Mouse (Mus musculus) hindbrain, postnatal 0 days (tissue): ENCODE measurements around the gene Grb14. TPM values are rescaled to one million over a fixed set of nuclear protein-coding genes. Genes with fewer than 3 reads are reported as not detected.
A peak's percentile ranks its signal among the peaks of the same experiment; 100 is the strongest.

Source experiments
- ATAC-seq: fragments of 200-750 bp; cut with Nextera tagmentation; 2 replicates; pipeline ENCODE4 v1.8.0; 2017; ENCODE audit warnings: mild to moderate bottlenecking, moderate TSS enrichment, moderate library complexity
- DNase-seq: peaks from one replicate; pipeline ENCODE4 v3.0.0-alpha.2; 2015; ENCODE audit warnings: low spot score
- H3K27ac ChIP-seq: fragments of 300-500 bp; sonication (generic); 2 replicates; pipeline ENCODE4 v1.5.1; 2014; ENCODE audit warnings: mild to moderate bottlenecking
- H3K27me3 ChIP-seq: fragments of 300-500 bp; sonication (generic); 2 replicates; pipeline ENCODE4 v1.6.1; 2014; ENCODE audit warnings: low read length, mixed read lengths; ENCODE audit not compliant: insufficient read depth
- H3K36me3 ChIP-seq: fragments of 300-500 bp; sonication (generic); 2 replicates; pipeline ENCODE4 v1.6.1; 2014; ENCODE audit warnings: low read length, mixed read lengths; ENCODE audit not compliant: insufficient read depth
- H3K4me1 ChIP-seq: fragments of 300-500 bp; sonication (generic); 2 replicates; pipeline ENCODE4 v1.6.1; 2014; ENCODE audit warnings: antibody characterized with exemption, low read length, mixed read lengths; ENCODE audit not compliant: insufficient read depth
- H3K4me2 ChIP-seq: fragments of 300-500 bp; sonication (generic); 2 replicates; pipeline ENCODE4 v1.6.1; 2014; ENCODE audit warnings: low read depth, mild to moderate bottlenecking, low read length, moderate library complexity, mixed read lengths
- H3K4me3 ChIP-seq: fragments of 300-500 bp; sonication (generic); 2 replicates; pipeline ENCODE4 v1.5.1; 2014; ENCODE audit warnings: low read length
- H3K9ac ChIP-seq: fragments of 300-500 bp; sonication (generic); replicated peaks from 2 replicates; pipeline ENCODE4 v1.6.1; 2014; ENCODE audit warnings: mild to moderate bottlenecking, low read length, moderate library complexity, mixed read lengths
- H3K9me3 ChIP-seq: fragments of 300-500 bp; sonication (generic); 2 replicates; pipeline ENCODE4 v1.6.1; 2016; ENCODE audit warnings: low read length, mixed read lengths
- CTCF ChIP-seq: IDR thresholded peaks from 2 replicates; pipeline ENCODE4 v1.5.1; 2016; ENCODE audit warnings: antibody characterized with exemption, control low read depth, low read depth
- WGBS: fragments of 180-500 bp; shearing (Covaris S2); extraction: QIAGEN DNeasy Blood & Tissue Kit; methylation state at CpG from one replicate; pipeline ENCODE4 v1.1.7; 2014; 5-methylcytosine and 5-hydroxymethylcytosine counted together
- polyA plus RNA-seq: library from polyadenylated mRNA; unstranded; fragments of >200 nt; fragmentation: Nextera tagmentation; extraction: Ambion mirVana; gene quantifications from 2 replicates; pipeline ENCODE4 v1.2.1, GENCODE M21; 2015
- total RNA-seq: library from RNA; depleted of rRNA; stranded (reverse); fragments of >200 nt; gene quantifications from 2 replicates; pipeline ENCODE4 v1.2.3, GENCODE M21; 2014

Gene Grb14
- total and polyA plus RNA-seq, 2 experiments from 2014 or later, result 18.5 to 30.0 TPM

GRCm38 (mm10) chr2:65037546-65037945 is 12.8 kb upstream of the Grb14 start:
- no peak for ATAC-seq
- no peak for DNase-seq
- WGBS, result 31% methylated on average over 8 of the region's 8 CpGs
- Histone ChIP-seq H3K4me1 (no peaks in the 10 kb centered on the region), H3K9ac (no peak overlapping the region), H3K4me3 (no peak overlapping the region), H3K4me2 (no peak overlapping the region), H3K36me3 (no peaks in the 10 kb centered on the region), H3K27me3 (no peaks in the 10 kb centered on the region), H3K27ac (no peak overlapping the region), H3K9me3 (no peaks in the 10 kb centered on the region)
- no peak for TF ChIP-seq CTCF

GRCm38 (mm10) chr2:65022363-65023240 is 2.2 kb downstream of the Grb14 start:
- TF ChIP-seq CTCF, result peak; percentile 45
- H3K36me3 ChIP-seq, result no peaks in the 10 kb centered on the region
- H3K9me3 ChIP-seq, result no peaks in the 10 kb centered on the region
- H3K27ac ChIP-seq, result peak overlapping the region; percentile 54
- DNase-seq (peak; percentile 58), ATAC-seq (peak; percentile 90)
- H3K4me1 ChIP-seq, result no peaks in the 10 kb centered on the region
- under 1% methylated on average over 59 of the region's 71 CpGs for WGBS
- H3K4me3 ChIP-seq, result peak overlapping the region; percentile 67
- H3K9ac ChIP-seq, result peak overlapping the region; percentile 73
- H3K4me2 ChIP-seq, result peak overlapping the region; percentile 92
- no peaks in the 10 kb centered on the region for H3K27me3 ChIP-seq

GRCm38 (mm10) chr2:65021691-65022362 is 3.0 kb downstream of the Grb14 start:
- ATAC-seq (peak; percentile 33; the same call in 1 of the 2 replicates), DNase-seq (peak; percentile 20)

GRCm38 (mm10) chr2:65017375-65017774 is 7.4 kb downstream of the Grb14 start:
- DNase-seq (no peak), ATAC-seq (no peak)
- Histone ChIP-seq H3K9me3 (no peaks in the 10 kb centered on the region), H3K27ac (no peak overlapping the region), H3K9ac (no peak overlapping the region), H3K4me3 (no peak overlapping the region), H3K4me2 (no peak overlapping the region), H3K27me3 (no peaks in the 10 kb centered on the region), H3K36me3 (no peaks in the 10 kb centered on the region), H3K4me1 (no peaks in the 10 kb centered on the region)
- TF ChIP-seq CTCF, result no peak
- 92% methylated on average over 2 of the region's 2 CpGs for WGBS

More at GRCm38 (mm10) chr2:65021691-65022362, 3.0 kb downstream of the Grb14 start:
- Histone ChIP-seq H3K4me1 (no peaks in the 10 kb centered on the region), H3K27me3 (no peaks in the 10 kb centered on the region), H3K4me3 (peak overlapping the region; percentile 67), H3K27ac (no peak overlapping the region), H3K9me3 (no peaks in the 10 kb centered on the region), H3K36me3 (no peaks in the 10 kb centered on the region), H3K4me2 (peak overlapping the region; percentile 92), H3K9ac (peak overlapping the region; percentile 73)
- 11% methylated on average over 15 of the region's 15 CpGs for WGBS
- TF ChIP-seq CTCF, result no peak

- no peak for TF ChIP-seq CTCF
- ATAC-seq (no peak), DNase-seq (no peak)
- H3K27ac ChIP-seq, result no peak overlapping the region
- H3K9me3 ChIP-seq, result no peaks in the 10 kb centered on the region
- H3K27me3 ChIP-seq, result no peaks in the 10 kb centered on the region
- H3K36me3 ChIP-seq, result no peaks in the 10 kb centered on the region
- H3K4me2 ChIP-seq, result no peak overlapping the region
- no peak overlapping the region for H3K9ac ChIP-seq
- WGBS, result 87% methylated on average over 3 of the region's 3 CpGs
- no peaks in the 10 kb centered on the region for H3K4me1 ChIP-seq
- no peak overlapping the region for H3K4me3 ChIP-seq
Observed at GRCm38 (mm10) chr2:65014552-65014951, 10.2 kb downstream of the Grb14 start.

DNA sequence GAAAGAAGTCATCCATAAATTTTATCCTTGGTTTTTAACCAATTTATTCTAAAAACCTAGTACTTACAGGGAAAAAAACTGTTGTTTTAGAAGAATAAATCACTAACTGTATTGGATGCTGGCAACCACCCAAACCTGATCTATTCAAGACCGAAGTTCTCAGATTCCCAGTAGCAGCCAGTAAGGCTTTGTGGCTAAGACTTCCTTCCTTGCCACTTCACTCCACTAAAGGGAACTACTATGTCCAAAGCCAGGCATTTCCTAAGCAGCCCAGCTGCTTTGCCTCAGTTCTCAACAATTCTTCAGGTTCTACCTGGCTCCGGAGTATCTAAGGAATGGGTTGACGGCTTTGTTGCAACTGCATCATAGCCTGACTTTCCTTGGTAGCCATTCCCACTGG is 14.7 kb downstream of the Grb14 start:
- H3K4me2 ChIP-seq, result no peak overlapping the region
- no peak overlapping the region for H3K27ac ChIP-seq
- WGBS, result 83% methylated on average over 3 of the region's 3 CpGs
- DNase-seq, result no peak
- TF ChIP-seq CTCF, result no peak
- no peak for ATAC-seq
- no peaks in the 10 kb centered on the region for H3K36me3 ChIP-seq
- H3K27me3 ChIP-seq, result no peaks in the 10 kb centered on the region
- H3K4me3 ChIP-seq, result no peak overlapping the region
- H3K4me1 ChIP-seq, result no peaks in the 10 kb centered on the region
- H3K9ac ChIP-seq, result no peak overlapping the region
- no peaks in the 10 kb centered on the region for H3K9me3 ChIP-seq

- no peak for TF ChIP-seq CTCF
- Histone ChIP-seq H3K36me3 (no peaks in the 10 kb centered on the region), H3K4me1 (no peaks in the 10 kb centered on the region), H3K9me3 (no peaks in the 10 kb centered on the region), H3K9ac (no peak overlapping the region), H3K27ac (no peak overlapping the region), H3K27me3 (no peaks in the 10 kb centered on the region), H3K4me3 (no peak overlapping the region), H3K4me2 (no peak overlapping the region)
- 61% methylated on average over 2 of the region's 2 CpGs for WGBS
- DNase-seq, result no peak
- ATAC-seq, result no peak
Observed at GRCm38 (mm10) chr2:65007396-65007795, 17.4 kb downstream of the Grb14 start.
